Mouse (Mus musculus) adrenal gland, postnatal 4 days (tissue): ENCODE results near the gene Hs3st6. TPM values are rescaled to one million over a fixed set of nuclear protein-coding genes. Genes with fewer than 3 reads are reported as not detected.

ENCODE experiments used
- DNase-seq, 2 experiments: peaks; one replicate each; pipeline ENCODE4 v3.0.0; 2021 to 2022; ENCODE audit warnings: low spot score in 2 of 2, mixed read lengths in 2 of 2
- total RNA-seq, 2 experiments: library from RNA; stranded (reverse); gene quantifications; 2 replicates each; pipeline ENCODE4 v1.2.3; 2021

The Hs3st6 gene
- total RNA-seq, 2 experiments from 2014 or later, result 3.2 to 4.2 TPM

DNA sequence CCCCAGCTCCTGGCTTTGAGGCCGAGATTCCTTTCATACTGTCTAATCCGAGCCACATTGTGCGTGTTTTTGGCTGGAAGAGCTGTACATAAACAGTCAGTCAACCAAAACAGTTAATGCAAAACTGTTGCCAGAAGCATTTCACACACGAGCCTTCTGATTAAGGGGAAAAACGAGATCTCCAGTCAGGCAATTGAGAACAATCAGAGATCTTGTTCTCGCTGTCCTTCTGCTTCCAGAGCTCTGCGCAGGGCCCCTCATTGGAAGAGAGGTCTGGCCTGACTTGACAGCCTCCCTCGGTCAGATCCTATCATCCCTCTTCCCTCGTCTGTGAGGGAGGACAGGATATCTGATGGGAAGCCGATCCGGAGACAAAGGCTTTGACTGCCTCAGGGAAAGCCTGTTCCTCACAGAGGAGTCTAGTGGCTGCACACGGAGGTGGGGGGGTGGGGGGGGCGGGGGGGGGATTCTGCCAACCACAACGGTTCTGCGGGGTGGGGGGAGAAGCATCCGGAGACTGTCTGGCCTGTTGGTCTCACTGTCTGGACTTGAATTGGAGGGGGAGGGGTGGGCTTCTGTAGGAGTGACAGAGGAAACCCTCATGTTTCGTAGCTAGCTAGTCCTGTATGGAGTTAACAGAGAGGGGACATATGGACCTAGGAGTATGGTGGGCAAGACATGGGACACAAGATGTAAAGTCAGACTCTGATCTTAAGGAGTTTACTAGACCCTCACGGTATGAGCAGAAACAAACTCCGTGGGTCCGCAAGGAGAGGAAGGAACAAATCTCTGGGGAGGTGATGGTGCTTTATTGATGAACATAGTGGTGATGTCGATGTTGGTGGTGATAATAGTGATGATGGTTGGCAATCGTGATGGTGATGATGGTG, 12.5 kb downstream of the Hs3st6 start:
- DNase-seq, result no peak

DNA sequence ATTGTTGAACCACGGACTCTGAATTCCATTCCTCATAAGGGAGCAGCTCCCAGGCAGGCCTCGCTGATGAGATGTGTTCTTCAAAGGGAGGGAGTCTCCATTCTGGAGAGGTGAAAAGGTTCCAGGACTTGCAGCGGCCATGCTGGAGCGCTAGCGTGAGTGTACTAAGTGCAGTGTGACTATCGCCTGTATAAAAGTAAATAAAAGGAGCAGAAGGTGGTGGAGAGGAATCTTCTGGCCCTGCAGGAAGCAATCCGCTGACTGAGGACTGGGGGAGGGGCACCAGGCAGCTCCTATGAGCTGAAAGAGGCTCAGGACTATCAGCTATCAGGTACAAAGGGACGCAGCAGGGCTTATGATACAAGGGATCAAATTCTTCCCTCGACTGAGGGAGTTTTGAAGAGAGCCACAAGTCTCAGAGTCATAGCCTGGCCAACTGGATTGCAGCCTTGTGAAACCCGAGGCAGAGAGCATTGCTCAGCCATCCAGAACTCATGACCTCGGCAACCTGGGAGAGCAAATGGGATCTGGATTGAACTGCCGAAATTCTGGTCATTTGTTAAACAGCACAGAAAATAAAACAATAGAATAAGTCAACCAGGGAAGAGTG, 13.6 kb downstream of the Hs3st6 start:
- no peak for DNase-seq

DNA sequence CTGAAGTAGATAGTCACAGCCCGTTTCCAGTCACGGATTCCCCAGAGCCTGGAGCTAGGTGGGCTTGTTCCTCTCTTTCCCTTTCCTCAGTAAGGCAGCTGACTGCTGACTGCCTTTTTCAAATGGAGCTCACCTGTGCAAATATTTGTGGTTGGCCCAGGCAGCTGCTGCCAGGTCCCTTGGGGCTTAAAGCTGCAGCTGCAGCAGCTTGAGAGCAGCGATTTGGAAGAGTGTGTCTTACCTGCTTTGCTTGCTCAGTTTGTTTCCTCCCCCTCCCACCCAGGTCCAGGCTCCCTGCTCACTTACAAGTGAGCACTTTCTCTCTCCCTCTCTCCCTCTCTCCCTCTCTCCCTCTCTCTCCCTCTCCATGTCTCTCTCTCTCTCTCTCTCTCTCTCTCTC, 16.4 kb downstream of the Hs3st6 start:
- DNase-seq, result no peak

DNA sequence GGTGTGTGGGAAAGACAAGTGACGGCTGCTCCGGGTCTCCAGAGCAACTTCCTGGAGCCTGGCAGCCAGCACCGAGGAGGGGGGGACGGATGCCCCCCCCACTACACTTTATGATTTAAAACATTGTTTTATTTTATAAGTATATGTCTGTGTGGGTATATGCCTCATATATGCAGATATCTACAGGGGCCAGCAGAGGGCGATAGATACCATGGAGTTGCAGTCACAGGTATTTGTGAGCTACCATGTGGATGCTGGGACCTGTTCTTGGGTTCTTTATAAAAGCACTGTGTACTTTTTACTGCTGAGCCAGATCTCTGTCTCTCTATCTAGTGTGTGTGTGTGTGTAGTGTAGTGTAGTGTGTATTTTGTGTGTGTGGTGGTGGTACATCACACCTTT, 20.5 kb downstream of the Hs3st6 start:
- DNase-seq, result no peak

DNA sequence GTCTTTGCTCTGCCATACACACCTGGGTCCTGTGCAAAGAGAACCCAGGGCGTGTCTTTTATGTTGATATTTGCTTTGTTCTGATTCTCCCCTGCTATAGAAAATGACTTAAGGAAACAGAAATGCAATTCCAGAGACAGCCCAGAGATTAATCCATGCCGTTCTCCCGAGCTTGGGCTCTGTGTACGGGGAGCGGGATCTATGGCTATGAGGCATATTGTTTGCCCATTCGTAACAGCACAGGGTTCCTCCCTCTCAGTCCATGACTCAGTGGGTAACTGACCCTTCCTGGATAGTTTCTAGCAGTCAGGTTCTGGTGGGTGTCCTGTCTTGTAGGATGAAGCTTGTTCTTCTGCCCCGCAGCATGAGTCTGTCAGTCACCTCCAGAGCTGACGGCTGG, 22.4 kb downstream of the Hs3st6 start:
- DNase-seq, result no peak

DNA sequence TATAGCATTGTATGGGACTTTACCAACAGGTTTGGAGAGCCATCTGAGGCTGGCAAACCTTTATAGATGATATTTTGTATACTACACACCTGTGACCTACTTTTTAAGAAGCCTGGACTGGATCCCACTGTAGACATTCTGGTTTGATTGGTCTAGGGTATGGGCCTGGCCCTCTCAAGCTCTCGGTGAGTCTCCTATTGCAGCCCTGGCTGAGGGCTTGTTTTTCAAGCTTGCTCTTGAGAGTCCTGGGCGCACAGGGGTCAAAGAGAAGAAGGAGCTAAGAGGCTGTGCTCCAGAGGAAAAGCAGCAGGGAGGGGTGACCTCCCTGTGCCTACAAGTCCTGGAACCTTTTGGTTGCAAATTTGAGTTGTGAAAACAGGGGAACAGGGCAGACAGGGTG, 24.3 kb downstream of the Hs3st6 start:
- DNase-seq, result no peak

DNA sequence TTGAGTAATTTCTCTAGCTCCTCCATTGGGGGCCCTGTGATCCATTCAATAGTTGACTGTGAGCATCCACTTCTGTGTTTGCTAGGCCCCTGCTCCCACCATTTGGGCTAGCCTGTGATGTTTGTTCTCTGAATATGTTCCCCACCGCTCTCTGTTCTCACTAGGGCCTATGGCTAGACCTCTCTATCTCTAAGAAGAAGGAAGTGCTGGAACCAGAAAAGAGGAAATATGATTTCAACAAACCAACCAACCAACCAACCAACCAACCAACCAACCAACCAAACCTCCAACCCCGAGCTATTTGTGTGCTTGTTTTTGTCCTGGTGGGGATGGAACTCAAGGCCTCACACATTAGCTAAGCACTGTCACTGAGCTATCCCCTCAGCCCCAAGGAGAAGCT, 28.0 kb downstream of the Hs3st6 start:
- no peak for DNase-seq

DNA sequence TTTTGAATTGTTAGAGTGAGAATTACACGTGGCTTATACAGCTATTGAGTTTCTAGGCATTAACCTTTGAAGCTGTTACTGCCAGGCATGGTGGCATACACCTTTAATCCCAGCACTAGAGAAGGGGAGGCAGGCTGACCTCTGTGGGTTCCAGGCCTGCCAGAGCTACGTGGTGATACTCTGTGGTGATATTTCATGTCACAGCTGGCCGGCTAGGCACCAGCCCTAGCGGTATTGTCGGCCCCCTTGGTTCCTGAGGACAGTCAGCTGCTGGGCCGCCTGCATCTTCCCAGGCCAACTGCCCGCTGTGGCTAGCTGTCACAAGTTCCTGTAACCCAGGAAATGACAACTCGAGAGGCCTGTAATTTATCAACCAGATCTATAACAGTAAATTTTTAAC, 39.4 kb downstream of the Hs3st6 start:
- DNase-seq, result no peak

DNA sequence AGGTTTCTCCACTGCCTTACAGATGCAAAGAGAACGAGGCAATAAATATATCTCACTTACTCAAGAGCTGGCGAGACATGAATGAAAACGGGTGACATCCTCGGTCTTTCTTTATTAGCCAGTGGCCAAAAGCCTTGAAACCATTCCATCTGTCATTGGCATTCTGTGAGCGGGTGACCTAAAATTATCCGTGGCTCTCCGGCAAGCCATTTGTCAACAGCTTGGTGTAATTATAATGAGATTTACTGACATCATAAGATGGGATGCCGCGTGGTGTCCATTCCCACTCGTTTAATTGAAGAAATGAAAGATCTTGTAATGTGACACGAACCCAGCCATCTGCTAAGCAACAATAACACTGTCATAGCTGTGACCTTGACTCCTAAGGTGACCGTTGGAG, 42.0 kb downstream of the Hs3st6 start:
- no peak for DNase-seq

DNA sequence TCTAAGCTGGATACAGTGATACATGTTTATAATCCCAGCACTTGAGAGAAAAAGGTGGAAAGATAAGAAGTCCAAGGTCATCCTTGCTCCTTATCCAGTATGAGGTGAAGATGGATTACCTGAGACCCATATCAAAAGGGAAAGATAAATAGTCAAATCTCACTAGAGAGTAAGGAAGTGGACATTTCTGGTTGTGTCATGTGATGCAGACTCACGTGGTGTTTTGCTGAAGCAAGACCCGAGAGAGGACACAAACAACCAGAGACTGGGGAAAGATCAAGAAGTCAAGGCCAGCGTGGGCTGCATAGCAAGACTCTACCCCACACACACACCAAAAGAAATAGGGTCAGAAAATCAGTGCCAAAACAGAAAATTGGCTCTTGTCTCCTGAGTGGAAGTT, 44.2 kb downstream of the Hs3st6 start:
- no peak for DNase-seq

DNA sequence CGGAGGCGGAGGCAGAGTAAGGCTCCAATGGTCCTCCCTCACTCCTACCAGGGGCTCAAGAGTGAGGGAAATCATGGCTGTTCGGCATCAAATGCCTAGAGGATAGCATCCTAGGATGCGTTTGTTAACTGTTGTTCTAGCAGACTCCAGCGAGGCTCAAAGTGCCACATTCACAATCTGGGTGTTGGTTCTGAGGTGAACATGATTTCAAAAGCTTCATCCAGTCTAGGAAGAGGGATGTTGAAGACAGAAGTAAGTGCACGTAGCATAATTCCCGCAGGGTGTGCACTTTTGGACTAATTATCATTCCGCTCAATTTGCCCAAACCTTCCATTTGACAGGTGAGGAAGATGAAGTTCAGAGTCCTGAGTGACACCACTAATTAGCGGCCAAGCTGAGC, 45.4 kb downstream of the Hs3st6 start:
- no peak for DNase-seq

DNA sequence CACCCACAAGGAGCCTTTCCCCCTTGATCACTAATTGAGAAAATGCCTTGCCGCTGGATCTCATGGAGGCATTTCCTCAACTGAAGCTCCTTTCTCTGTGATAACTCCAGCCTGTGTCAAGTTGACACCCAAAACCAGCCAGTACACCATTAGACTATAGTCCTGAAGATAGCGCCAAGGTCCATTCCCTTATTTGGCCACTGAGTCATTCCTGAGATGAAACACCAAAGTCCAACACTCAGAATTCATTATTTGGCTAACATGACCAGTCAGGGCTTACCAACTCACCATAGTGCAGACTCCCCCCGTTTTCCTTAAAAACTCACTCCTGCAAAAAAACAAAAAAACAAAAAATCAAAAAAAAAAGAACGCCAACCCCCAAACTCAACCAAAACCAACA, 46.7 kb downstream of the Hs3st6 start:
- DNase-seq, result no peak

DNA sequence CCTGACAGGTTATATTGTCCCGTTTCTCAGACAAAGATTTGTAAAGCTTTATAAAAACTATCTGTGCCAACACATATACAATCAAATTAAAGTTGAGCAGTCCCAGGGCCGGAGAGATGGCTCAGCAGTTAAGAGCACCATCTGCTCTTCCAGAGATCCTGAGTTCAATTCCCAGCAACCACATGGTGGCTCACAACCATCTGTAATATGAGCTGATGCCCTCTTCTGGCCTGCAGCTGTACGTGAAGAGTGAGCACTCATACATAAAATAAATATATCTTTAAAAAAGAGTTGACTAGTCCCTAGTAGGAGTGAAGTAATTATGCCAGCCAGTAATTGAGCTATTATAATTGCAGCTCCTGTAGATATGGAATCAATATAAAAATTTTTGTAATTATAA, 47.7 kb downstream of the Hs3st6 start:
- no peak for DNase-seq

DNA sequence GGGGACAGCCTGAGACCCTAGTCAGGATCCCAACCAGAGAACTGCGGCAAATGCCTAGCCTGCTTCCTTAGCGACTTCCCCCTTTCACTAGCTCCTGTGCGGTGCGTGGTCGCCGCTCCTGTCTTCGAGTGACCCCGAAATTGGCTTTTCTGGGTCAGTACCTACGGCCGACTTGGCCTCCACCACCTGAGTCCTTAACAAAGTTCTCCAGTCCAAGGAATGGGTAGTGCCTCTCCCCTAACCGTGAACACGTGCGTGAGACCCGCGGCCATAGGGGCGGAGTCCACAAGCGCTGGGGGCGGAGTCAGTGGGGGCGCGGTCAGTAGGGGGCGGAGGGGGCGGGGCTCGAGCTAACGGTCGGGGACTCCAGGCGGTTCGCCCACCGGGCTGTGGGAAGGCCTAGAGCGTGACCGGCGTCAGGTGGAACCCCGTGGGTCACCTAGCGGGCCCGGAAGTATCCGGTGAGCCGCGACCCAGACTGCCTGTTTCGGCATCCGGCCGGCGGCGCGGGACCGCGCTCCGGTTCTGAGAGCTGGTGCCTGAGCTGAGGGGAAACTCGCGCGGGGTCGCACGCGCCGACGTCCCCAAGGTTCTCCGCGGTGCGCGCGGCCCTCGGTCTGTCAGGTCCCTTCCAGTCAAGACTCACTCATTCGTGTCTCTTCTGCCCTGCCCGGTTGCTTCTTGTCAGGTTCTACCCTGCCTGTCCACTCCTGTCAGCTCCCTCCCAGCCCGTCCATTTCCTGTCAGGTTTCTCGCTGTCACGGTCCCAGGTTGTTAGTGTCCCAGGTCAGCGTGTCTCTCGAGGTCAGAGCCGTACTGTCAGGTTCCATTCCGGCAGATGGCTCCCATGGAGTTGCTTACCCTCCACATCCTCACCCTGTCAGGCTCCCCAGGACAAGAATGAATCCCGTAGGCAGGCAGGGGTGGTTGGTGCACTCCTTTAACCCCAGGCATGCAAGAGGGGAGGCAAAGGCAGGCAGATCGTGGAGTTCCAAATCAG, 51.5 kb downstream of the Hs3st6 start, which contains the start of gene Meiob:
Gene Meiob (plus strand): TSS at position 338 of the 1,000 bp plus-strand sequence.
- DNase-seq, result peak; percentile 52 to 63

Other genes starting within 250 kb of the Hs3st6 start
- 100 to 1,000 TPM; 137 to 149 TPM for gene Traf7, start 225.1 kb upstream of the Hs3st6 start, total RNA-seq
- gene Rab26, start 218.8 kb upstream of the Hs3st6 start, total RNA-seq, result 1 to 10 TPM; 1.1 to 1.9 TPM
- gene Pkd1, start 203.2 kb upstream of the Hs3st6 start, total RNA-seq, result 10 to 100 TPM; 67.8 to 70.9 TPM
- gene Tsc2, start 120.4 kb upstream of the Hs3st6 start, total RNA-seq, result 100 to 1,000 TPM; 110 to 119 TPM
- gene Nthl1, start 120.3 kb upstream of the Hs3st6 start, total RNA-seq, result 10 to 100 TPM; 13.3 to 13.8 TPM
- gene Slc9a3r2, start 102.7 kb upstream of the Hs3st6 start, total RNA-seq, result 10 to 100 TPM; 62.2 to 64.2 TPM
- not detected for gene Npw, start 94.5 kb upstream of the Hs3st6 start, total RNA-seq
- gene Zfp598, start 83.3 kb upstream of the Hs3st6 start, total RNA-seq, result 10 to 100 TPM; 47.5 to 48.9 TPM
- 1 to 10 TPM; 6.1 to 9.4 TPM for gene Syngr3, start 63.0 kb upstream of the Hs3st6 start, total RNA-seq
- gene Gfer, start 56.8 kb upstream of the Hs3st6 start, total RNA-seq, result 10 to 100 TPM; 28.4 to 28.8 TPM
- 1 to 10 TPM; 6.2 to 8.5 TPM for gene Noxo1, start 56.8 kb upstream of the Hs3st6 start, total RNA-seq
- 10 to 100 TPM; 37.8 to 40.9 TPM for gene Tbl3, start 45.3 kb upstream of the Hs3st6 start, total RNA-seq
- gene Rnf151, start 34.9 kb upstream of the Hs3st6 start, total RNA-seq, result not detected
- 100 to 1,000 TPM; 867 to 881 TPM for gene Rps2, start 34.9 kb upstream of the Hs3st6 start, total RNA-seq
- 100 to 1,000 TPM; 210 to 213 TPM for gene Ndufb10, start 28.5 kb upstream of the Hs3st6 start, total RNA-seq
- 1 to 10 TPM; 5.9 to 6.9 TPM for gene Rpl3l, start 25.2 kb upstream of the Hs3st6 start, total RNA-seq
- gene Msrb1, start 16.3 kb upstream of the Hs3st6 start, total RNA-seq, result 10 to 100 TPM; 62.0 to 74.6 TPM
- gene Meiob, start 51.3 kb downstream of the Hs3st6 start, total RNA-seq, result 1 to 10 TPM in 1 of 2 experiments, under 1 TPM in 1; 0.64 to 1.3 TPM
- gene Hagh, start 87.2 kb downstream of the Hs3st6 start, total RNA-seq, result 10 to 100 TPM; 67.0 to 77.5 TPM
- 10 to 100 TPM; 28.9 to 30.5 TPM for gene Fahd1, start 97.4 kb downstream of the Hs3st6 start, total RNA-seq
- gene Igfals, start 113.0 kb downstream of the Hs3st6 start, total RNA-seq, result 1 to 10 TPM; 2.0 to 7.4 TPM
- 10 to 100 TPM; 51.9 to 55.3 TPM for gene Nubp2, start 133.4 kb downstream of the Hs3st6 start, total RNA-seq
- gene Spsb3, start 133.7 kb downstream of the Hs3st6 start, total RNA-seq, result 10 to 100 TPM; 35.5 to 37.8 TPM
- gene Eme2, start 142.1 kb downstream of the Hs3st6 start, total RNA-seq, result 10 to 100 TPM; 63.5 to 66.9 TPM
- 100 to 1,000 TPM; 135 to 137 TPM for gene Mrps34, start 142.1 kb downstream of the Hs3st6 start, total RNA-seq
- gene Nme3, start 143.5 kb downstream of the Hs3st6 start, total RNA-seq, result 10 to 100 TPM; 73.7 to 76.7 TPM
- 100 to 1,000 TPM; 150 to 153 TPM for gene Mapk8ip3, start 184.0 kb downstream of the Hs3st6 start, total RNA-seq
- 10 to 100 TPM; 58.7 to 65.9 TPM for gene Jpt2, start 207.7 kb downstream of the Hs3st6 start, total RNA-seq